Mouse (Mus musculus) forebrain, embryonic 16.5 days (tissue): ENCODE measurements around the gene Gab3. TPM values are rescaled to one million over a fixed set of nuclear protein-coding genes. Genes with fewer than 3 reads are reported as not detected.
"Not testable (repeated sequence)": the region's sequence is repeated elsewhere in the genome, so short reads cannot be mapped to it uniquely, and the experiment has no call there.

Source experiments
- ATAC-seq: fragments of 200-750 bp; cut with Nextera tagmentation; 2 replicates; pipeline ENCODE4 v1.8.0; 2017; ENCODE audit warnings: mild to moderate bottlenecking, moderate library complexity
- H3K27ac ChIP-seq: fragments of 300-500 bp; sonication (generic); 2 replicates; pipeline ENCODE4 v1.5.1; 2014; ENCODE audit warnings: low read length, control low read depth
- H3K27me3 ChIP-seq: fragments of 300-500 bp; sonication (generic); replicated peaks from 2 replicates; pipeline ENCODE4 v1.6.1; 2014; ENCODE audit warnings: low read length; ENCODE audit not compliant: control insufficient read depth, insufficient read depth
- H3K36me3 ChIP-seq: fragments of 300-500 bp; sonication (generic); 2 replicates; pipeline ENCODE4 v1.6.1; 2014; ENCODE audit not compliant: control insufficient read depth, insufficient read depth
- H3K4me1 ChIP-seq: fragments of 300-500 bp; sonication (generic); replicated peaks from 2 replicates; pipeline ENCODE4 v1.6.1; 2014; ENCODE audit warnings: low read length; ENCODE audit not compliant: control insufficient read depth, insufficient read depth
- H3K4me2 ChIP-seq: fragments of 300-500 bp; sonication (generic); 2 replicates; pipeline ENCODE4 v1.6.1; 2014; ENCODE audit warnings: mild to moderate bottlenecking, low read length, control low read depth
- H3K4me3 ChIP-seq: fragments of 300-500 bp; sonication (generic); replicated peaks from 2 replicates; pipeline ENCODE4 v1.5.1; 2014; ENCODE audit warnings: mild to moderate bottlenecking, low read length, control low read depth
- H3K9ac ChIP-seq: fragments of 300-500 bp; sonication (generic); replicated peaks from 2 replicates; pipeline ENCODE4 v1.6.1; 2014; ENCODE audit warnings: low read depth, low read length, control low read depth
- H3K9me3 ChIP-seq: fragments of 300-500 bp; sonication (generic); 2 replicates; pipeline ENCODE4 v1.6.1; 2016; ENCODE audit warnings: low read length; ENCODE audit not compliant: control insufficient read depth
- WGBS: fragments of 180-500 bp; shearing (Covaris S2); extraction: QIAGEN DNeasy Blood & Tissue Kit; methylation state at CpG from one replicate; pipeline ENCODE4 v1.1.7; 2014; 5-methylcytosine and 5-hydroxymethylcytosine counted together
- polyA plus RNA-seq: library from polyadenylated mRNA; unstranded; fragments of >200 nt; fragmentation: Nextera tagmentation; extraction: Ambion mirVana; gene quantifications from 2 replicates; pipeline ENCODE4 v1.2.1, GENCODE M21; 2015

The Gab3 gene
- polyA plus RNA-seq, 1 experiment from 2014 or later, result 1.5 TPM

- no peak for ATAC-seq
- 74% methylated on average over 4 of the region's 4 CpGs for WGBS
- H3K9me3 ChIP-seq, result no peaks in the 10 kb centered on the region
Observed at GRCm38 (mm10) chrX:75044595-75044994, 40.7 kb downstream of the Gab3 start.

DNA sequence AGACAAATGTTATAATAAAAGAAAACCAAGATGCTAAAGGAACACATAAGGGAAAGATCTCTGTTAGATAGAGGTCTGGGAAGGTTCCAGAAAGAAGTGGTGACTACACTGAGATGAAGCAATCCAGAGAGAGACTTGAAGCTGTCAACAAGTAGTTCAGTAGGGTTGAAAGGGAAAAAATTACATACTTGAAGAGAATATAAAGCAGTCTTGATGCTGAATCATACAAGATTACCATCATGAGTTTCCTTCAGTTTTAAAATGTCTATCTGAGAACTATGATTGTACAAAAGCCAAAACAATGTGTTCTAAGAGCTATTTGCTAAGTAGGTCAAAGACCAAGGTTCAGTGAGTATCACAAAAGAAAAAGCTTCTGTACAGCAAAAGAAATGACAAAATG lies 48.6 kb downstream of the Gab3 start:
- no peaks in the 10 kb centered on the region for H3K36me3 ChIP-seq
- H3K4me3 ChIP-seq, result no peak overlapping the region
- H3K27ac ChIP-seq, result no peak overlapping the region
- no peaks in the 10 kb centered on the region for H3K4me1 ChIP-seq
- no peaks in the 10 kb centered on the region for H3K27me3 ChIP-seq
- no peak overlapping the region for H3K9ac ChIP-seq
- no peak overlapping the region for H3K4me2 ChIP-seq
- no peaks in the 10 kb centered on the region for H3K9me3 ChIP-seq
- no peak for ATAC-seq

More at GRCm38 (mm10) chrX:75044595-75044994, 40.7 kb downstream of the Gab3 start:
- H3K4me3 ChIP-seq, result no peak overlapping the region
- H3K36me3 ChIP-seq, result no peaks in the 10 kb centered on the region
- no peak overlapping the region for H3K27ac ChIP-seq
- no peak overlapping the region for H3K9ac ChIP-seq
- no peaks in the 10 kb centered on the region for H3K27me3 ChIP-seq
- no peaks in the 10 kb centered on the region for H3K4me1 ChIP-seq
- H3K4me2 ChIP-seq, result no peak overlapping the region

DNA sequence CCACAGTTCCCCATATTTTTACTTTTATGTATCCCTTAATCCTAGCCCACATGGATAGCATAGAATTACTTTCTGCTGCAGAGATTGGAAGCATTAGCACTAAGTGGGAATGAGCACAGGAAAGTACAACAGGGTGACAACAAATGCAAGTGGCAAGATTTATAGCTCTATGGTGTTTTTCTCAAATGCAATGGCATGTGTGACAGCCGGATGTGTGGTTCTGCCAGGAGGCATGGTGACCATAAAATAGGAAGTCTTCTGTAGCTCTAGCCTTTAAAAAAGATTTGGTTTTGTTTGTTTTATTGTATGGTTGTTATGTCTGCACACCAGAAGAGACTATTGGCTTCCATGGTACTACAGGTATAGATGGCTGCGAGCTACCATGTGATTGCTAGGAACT lies 50.1 kb downstream of the Gab3 start:
- H3K27ac ChIP-seq, result no peak overlapping the region
- no peaks in the 10 kb centered on the region for H3K9me3 ChIP-seq
- H3K36me3 ChIP-seq, result no peaks in the 10 kb centered on the region
- ATAC-seq, result no peak
- H3K4me2 ChIP-seq, result no peak overlapping the region
- H3K4me3 ChIP-seq, result no peak overlapping the region
- H3K9ac ChIP-seq, result no peak overlapping the region
- no peaks in the 10 kb centered on the region for H3K4me1 ChIP-seq
- H3K27me3 ChIP-seq, result no peaks in the 10 kb centered on the region
- WGBS, result 97% methylated on average over 2 of the region's 2 CpGs

GRCm38 (mm10) chrX:75034054-75034453 lies 51.2 kb downstream of the Gab3 start:
- not testable (repeated sequence) for H3K27me3 ChIP-seq, H3K4me1 ChIP-seq, H3K36me3 ChIP-seq, H3K4me2 ChIP-seq, H3K9me3 ChIP-seq, H3K4me3 ChIP-seq, ATAC-seq, H3K27ac ChIP-seq, H3K9ac ChIP-seq
- 50% methylated on average over 1 of the region's 1 CpGs for whole genome bisulfite sequencing

DNA sequence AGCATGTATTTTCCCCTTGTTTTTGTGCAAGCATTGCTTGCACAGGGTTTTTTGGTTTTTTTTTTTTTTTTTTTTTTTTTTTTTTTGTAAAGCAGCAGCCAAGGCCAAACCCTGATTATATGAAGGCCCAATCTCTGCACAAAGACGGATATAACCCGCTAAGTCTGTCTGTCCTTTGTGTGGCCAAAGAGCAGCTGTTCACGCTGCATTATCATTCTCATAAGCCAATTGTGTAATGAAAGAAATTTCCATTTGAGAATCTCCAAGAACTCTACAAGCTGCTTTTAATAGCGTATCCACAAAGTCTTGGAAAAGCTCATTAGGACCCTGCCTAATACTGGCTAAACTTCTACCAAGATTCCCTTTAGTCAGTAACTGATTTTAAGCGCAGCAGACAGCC lies 101.5 kb downstream of the Gab3 start:
- ATAC-seq, result no peak

DNA sequence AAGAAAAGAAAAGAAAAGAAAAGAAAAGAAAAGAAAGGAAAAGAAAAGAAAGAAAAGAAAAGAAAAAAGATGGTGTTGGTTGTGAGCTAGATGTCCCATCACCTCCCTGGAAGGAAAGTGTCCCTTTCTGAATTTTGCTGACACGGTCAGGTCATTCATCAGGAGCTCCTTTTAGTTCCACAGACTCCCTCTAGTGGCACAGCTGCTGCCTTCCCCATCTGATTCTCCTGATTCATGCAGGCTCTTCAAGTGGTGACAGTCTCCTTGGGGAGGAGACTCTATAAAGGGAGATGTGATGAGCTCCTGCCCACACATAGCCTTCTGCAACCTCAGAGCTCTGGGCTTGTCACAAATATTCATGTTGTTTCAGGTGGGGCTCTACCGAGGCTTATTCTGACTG lies 122.4 kb downstream of the Gab3 start:
- H3K36me3 ChIP-seq, H3K9ac ChIP-seq, H3K27ac ChIP-seq, H3K4me3 ChIP-seq, H3K9me3 ChIP-seq, H3K4me1 ChIP-seq, H3K27me3 ChIP-seq, ATAC-seq, H3K4me2 ChIP-seq: not testable (repeated sequence)
- 9% methylated on average over 1 of the region's 2 CpGs for WGBS

More for the DNA sequence above, 101.5 kb downstream of the Gab3 start:
- Histone ChIP-seq H3K4me2 (no peak overlapping the region), H3K9me3 (no peaks in the 10 kb centered on the region), H3K27ac (no peak overlapping the region), H3K36me3 (no peaks in the 10 kb centered on the region), H3K4me3 (no peak overlapping the region), H3K27me3 (no peaks in the 10 kb centered on the region), H3K9ac (no peak overlapping the region), H3K4me1 (no peaks in the 10 kb centered on the region)
- WGBS, result 63% methylated on average over 5 of the region's 5 CpGs

DNA sequence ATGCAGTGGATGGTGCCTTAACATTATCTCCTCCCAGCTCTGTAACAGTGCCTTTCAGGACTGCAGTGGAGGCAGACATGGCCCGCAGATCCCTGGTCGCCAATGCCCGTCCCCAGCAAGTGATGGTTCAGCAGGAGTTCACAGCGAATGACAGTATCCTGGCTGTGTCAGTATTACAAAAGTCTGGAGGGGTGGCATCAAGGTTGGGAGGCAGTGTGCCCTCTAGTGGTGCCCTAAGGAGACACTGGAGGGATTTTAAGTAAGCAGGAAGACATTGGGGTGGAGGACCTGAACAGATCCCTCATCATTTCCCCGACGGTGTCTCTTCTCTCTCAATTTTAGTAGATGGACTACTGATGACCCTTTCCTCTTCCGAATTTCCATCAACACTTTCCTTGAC lies 126.1 kb downstream of the Gab3 start:
- ATAC-seq, H3K9ac ChIP-seq, H3K36me3 ChIP-seq, H3K4me3 ChIP-seq, H3K27me3 ChIP-seq, H3K4me1 ChIP-seq, H3K4me2 ChIP-seq, H3K27ac ChIP-seq, H3K9me3 ChIP-seq: not testable (repeated sequence)
- WGBS, result 73% methylated on average over 6 of the region's 7 CpGs

Other genes with a start within 250 kb of the Gab3 start
- 0.16 TPM in 1 of 2 replicates, not detected in the other for gene Gm5936, start 248.3 kb downstream of the Gab3 start, polyA plus RNA-seq
- gene Dkc1, start 10.4 kb upstream of the Gab3 start, polyA plus RNA-seq, result 74.7 and 76.5 TPM in 2 replicates
- 17.1 and 21.9 TPM in 2 replicates for gene Mpp1, start 45.6 kb upstream of the Gab3 start, polyA plus RNA-seq
- not detected in 2 replicates for gene Smim9, start 78.3 kb upstream of the Gab3 start, polyA plus RNA-seq